Mouse (Mus musculus) liver, embryonic 12.5 days (tissue): ENCODE measurements around the gene Stx4a. TPM values are rescaled to one million over a fixed set of nuclear protein-coding genes. Genes with fewer than 3 reads are reported as not detected.

Source experiments
- ATAC-seq: fragments of 200-750 bp; cut with Nextera tagmentation; 2 replicates; pipeline ENCODE4 v1.8.0; 2017; ENCODE audit warnings: moderate number of reproducible peaks, mild to moderate bottlenecking, moderate library complexity
- H3K27ac ChIP-seq: fragments of 300-500 bp; sonication (generic); 2 replicates; pipeline ENCODE4 v1.5.1; 2016; ENCODE audit warnings: mild to moderate bottlenecking
- H3K27me3 ChIP-seq: fragments of 300-500 bp; sonication (generic); replicated peaks from 2 replicates; pipeline ENCODE4 v1.6.1; 2016; ENCODE audit warnings: mild to moderate bottlenecking, moderate library complexity
- H3K36me3 ChIP-seq: fragments of 300-500 bp; sonication (generic); 2 replicates; pipeline ENCODE4 v1.6.1; 2016; ENCODE audit warnings: mild to moderate bottlenecking, moderate library complexity
- H3K4me1 ChIP-seq: fragments of 300-500 bp; sonication (generic); 2 replicates; pipeline ENCODE4 v1.6.1; 2016
- H3K4me2 ChIP-seq: fragments of 300-500 bp; sonication (generic); 2 replicates; pipeline ENCODE4 v1.6.1; 2016; ENCODE audit warnings: mild to moderate bottlenecking, moderate library complexity
- H3K4me3 ChIP-seq: fragments of 300-500 bp; sonication (generic); 2 replicates; pipeline ENCODE4 v1.5.1; 2016; ENCODE audit warnings: mild to moderate bottlenecking, moderate library complexity
- H3K9ac ChIP-seq: fragments of 300-500 bp; sonication (generic); 2 replicates; pipeline ENCODE4 v1.6.1; 2016; ENCODE audit warnings: mild to moderate bottlenecking, moderate library complexity
- H3K9me3 ChIP-seq: fragments of 300-500 bp; sonication (generic); replicated peaks from 2 replicates; pipeline ENCODE4 v1.6.1; 2016; ENCODE audit warnings: mild to moderate bottlenecking, moderate library complexity
- WGBS: fragments of 180-500 bp; shearing (Covaris S2); methylation state at CpG from one replicate; pipeline ENCODE4 v1.1.7; 2016; ENCODE audit not compliant: insufficient replicate concordance; 5-methylcytosine and 5-hydroxymethylcytosine counted together
- polyA plus RNA-seq: library from polyadenylated mRNA; unstranded; fragments of >200 nt; fragmentation: Nextera tagmentation; extraction: Ambion mirVana; gene quantifications from 2 replicates; pipeline ENCODE4 v1.2.1, GENCODE M21; 2016

The Stx4a gene
- polyA plus RNA-seq, 1 experiment from 2014 or later, result 19.0 TPM

DNA sequence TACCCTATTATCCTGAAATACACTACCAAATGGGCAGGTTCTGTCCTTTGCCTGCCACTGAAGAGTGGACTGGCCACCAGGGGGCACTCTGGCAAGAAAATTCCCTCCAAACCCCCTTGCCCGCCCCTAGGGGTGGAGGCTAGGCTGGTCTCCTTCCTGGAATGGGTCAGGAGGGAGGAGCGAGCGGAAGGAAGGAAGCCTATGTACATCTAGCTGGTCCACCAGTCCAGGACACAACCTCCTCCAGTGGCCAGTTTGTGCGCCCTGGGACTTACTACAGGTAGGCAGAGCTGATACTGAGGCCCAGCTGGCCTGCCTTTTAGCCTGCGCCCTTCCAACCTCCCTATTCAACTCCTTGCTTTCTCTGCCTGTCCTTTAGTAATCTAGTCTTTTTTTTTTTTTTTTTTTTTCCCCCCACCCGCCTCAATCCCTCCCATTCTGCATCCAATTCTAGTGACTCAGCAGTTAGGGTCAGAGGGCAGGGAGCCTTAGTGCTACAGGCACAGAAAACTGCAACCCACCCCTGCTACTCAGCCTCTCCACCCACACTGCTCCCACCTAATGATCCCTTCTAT is 23.6 kb upstream of the Stx4a start, which contains the start of gene Hsd3b7:
Gene Hsd3b7 (plus strand): TSS at position 170 of the 575 bp plus-strand sequence.
- Histone ChIP-seq H3K36me3 (peaks cover 72% of the 10 kb centered on the region), H3K27me3 (no peaks in the 10 kb centered on the region), H3K4me1 (peaks cover 54% of the 10 kb centered on the region), H3K4me2 (peak within 1 kb of the TSS; percentile 45), H3K9ac (peak within 1 kb of the TSS; percentile 37; the same call in 1 of the 2 replicates), H3K9me3 (no peaks in the 10 kb centered on the region), H3K27ac (peak within 1 kb of the TSS; percentile 42), H3K4me3 (peak within 1 kb of the TSS; percentile 16)
- ATAC-seq, result peak; percentile 61
- 24% methylated on average over 6 of the region's 6 CpGs for WGBS

DNA sequence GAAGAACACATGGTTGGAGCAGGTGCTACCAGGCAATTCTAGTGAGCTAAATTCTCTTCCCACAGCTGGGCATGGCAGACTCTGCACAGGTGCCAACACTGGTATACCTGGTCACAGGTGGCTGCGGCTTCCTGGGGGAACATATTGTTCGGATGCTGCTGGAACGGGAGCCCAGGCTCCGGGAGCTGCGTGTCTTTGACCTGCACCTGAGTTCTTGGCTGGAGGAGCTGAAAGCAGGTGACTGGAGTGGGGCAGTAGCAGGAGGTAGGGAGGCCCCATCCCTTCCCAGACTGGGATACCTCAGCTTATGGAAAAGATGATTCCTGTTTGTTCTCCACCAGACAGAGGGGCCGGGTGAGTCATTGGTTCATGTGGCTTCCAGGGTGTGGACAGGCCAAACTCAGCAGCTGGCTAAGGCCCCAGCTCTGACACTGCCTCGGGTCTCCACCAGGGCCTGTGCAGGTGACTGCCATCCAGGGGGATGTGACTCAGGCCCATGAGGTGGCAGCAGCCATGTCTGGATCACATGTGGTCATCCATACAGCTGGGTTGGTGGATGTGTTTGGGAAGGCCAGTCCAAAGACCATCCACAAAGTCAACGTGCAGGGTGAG is 23.0 kb upstream of the Stx4a start:
- Histone ChIP-seq H3K27me3 (no peaks in the 10 kb centered on the region), H3K9ac (no peak overlapping the region), H3K4me2 (peak overlapping the region; percentile 45), H3K4me3 (peak overlapping the region; percentile 16), H3K36me3 (peaks cover 66% of the 10 kb centered on the region), H3K4me1 (peaks cover 60% of the 10 kb centered on the region), H3K9me3 (no peaks in the 10 kb centered on the region), H3K27ac (peak overlapping the region; percentile 42)
- ATAC-seq, result no peak
- 78% methylated on average over 8 of the region's 8 CpGs for WGBS

- H3K4me3 ChIP-seq, result no peak overlapping the region
- H3K4me2 ChIP-seq, result no peak overlapping the region
- H3K36me3 ChIP-seq, result peaks cover 54% of the 10 kb centered on the region
- peaks cover 72% of the 10 kb centered on the region for H3K4me1 ChIP-seq
- WGBS, result 86% methylated on average over 17 of the region's 17 CpGs
- H3K27me3 ChIP-seq, result no peaks in the 10 kb centered on the region
- no peak overlapping the region for H3K27ac ChIP-seq
- ATAC-seq, result no peak
- no peak overlapping the region for H3K9ac ChIP-seq
- no peaks in the 10 kb centered on the region for H3K9me3 ChIP-seq
Measured at GRCm38 (mm10) chr7:127802313-127802712, 21.8 kb upstream of the Stx4a start.

DNA sequence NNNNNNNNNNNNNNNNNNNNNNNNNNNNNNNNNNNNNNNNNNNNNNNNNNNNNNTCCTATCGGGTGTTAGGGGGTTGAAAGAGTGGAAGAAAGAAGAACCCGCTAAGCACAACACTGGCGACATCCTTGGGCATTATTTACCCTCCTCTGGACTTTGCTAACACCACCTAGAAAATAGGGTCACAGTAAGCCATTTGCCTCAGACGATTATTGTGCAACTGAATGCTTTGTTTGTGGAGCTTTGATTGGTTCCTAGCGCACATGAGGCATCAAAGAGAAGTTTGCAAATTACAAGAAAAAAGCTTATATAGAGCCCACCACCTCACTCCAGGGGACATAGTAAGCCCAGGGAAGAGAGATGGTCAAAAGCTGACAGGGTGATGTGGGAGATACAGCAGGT is 15.3 kb upstream of the Stx4a start:
- no peak overlapping the region for H3K9ac ChIP-seq
- no peak overlapping the region for H3K4me3 ChIP-seq
- ATAC-seq, result no peak
- H3K4me1 ChIP-seq, result peaks cover 51% of the 10 kb centered on the region
- H3K9me3 ChIP-seq, result no peaks in the 10 kb centered on the region
- 53% methylated on average over 5 of the region's 5 CpGs for WGBS
- peak overlapping the region; percentile 30; the same call in 1 of the 2 replicates for H3K27ac ChIP-seq
- H3K27me3 ChIP-seq, result no peaks in the 10 kb centered on the region
- H3K36me3 ChIP-seq, result no peaks in the 10 kb centered on the region
- no peak overlapping the region for H3K4me2 ChIP-seq

DNA sequence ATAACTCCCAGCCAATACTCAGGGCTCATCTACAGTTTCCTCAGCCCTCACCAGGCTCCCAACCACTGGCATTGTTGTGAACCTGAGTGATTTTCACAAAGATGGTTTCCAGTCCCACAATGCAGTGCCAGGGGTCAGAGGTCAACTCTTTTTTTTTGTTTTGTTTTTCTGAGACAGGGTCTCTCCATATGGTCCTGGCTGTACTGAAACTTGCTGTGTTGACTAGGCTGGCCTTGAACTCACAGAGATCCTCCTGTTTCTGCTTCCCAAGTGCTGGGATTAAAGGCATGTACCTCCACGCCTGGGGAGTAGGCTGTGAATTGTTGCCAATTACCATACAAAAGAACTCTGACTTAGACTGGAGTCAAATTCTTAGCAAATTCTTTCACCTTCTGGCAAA is 14.2 kb upstream of the Stx4a start:
- Histone ChIP-seq H3K27me3 (no peaks in the 10 kb centered on the region), H3K4me2 (no peak overlapping the region), H3K9me3 (no peaks in the 10 kb centered on the region), H3K4me1 (peaks cover 48% of the 10 kb centered on the region), H3K4me3 (no peak overlapping the region), H3K36me3 (no peaks in the 10 kb centered on the region), H3K9ac (no peak overlapping the region), H3K27ac (no peak overlapping the region)
- WGBS, result 77% methylated on average over 1 of the region's 1 CpGs
- ATAC-seq, result no peak

GRCm38 (mm10) chr7:127810650-127811049 is 13.4 kb upstream of the Stx4a start:
- Histone ChIP-seq H3K36me3 (no peaks in the 10 kb centered on the region), H3K27ac (no peak overlapping the region), H3K27me3 (no peaks in the 10 kb centered on the region), H3K4me1 (peaks cover 48% of the 10 kb centered on the region), H3K4me3 (no peak overlapping the region), H3K9ac (no peak overlapping the region), H3K4me2 (no peak overlapping the region), H3K9me3 (no peaks in the 10 kb centered on the region)
- no peak for ATAC-seq
- WGBS, result 82% methylated on average over 10 of the region's 10 CpGs

- no peaks in the 10 kb centered on the region for H3K36me3 ChIP-seq
- H3K4me1 ChIP-seq, result peaks cover 48% of the 10 kb centered on the region
- H3K9me3 ChIP-seq, result no peaks in the 10 kb centered on the region
- H3K27me3 ChIP-seq, result no peaks in the 10 kb centered on the region
- H3K27ac ChIP-seq, result no peak overlapping the region
- 77% methylated on average over 4 of the region's 4 CpGs for WGBS
- no peak overlapping the region for H3K4me2 ChIP-seq
- H3K9ac ChIP-seq, result no peak overlapping the region
- no peak overlapping the region for H3K4me3 ChIP-seq
- no peak for ATAC-seq
Measured at GRCm38 (mm10) chr7:127811240-127811639, 12.9 kb upstream of the Stx4a start.

- no peaks in the 10 kb centered on the region for H3K36me3 ChIP-seq
- ATAC-seq, result no peak
- H3K9me3 ChIP-seq, result no peaks in the 10 kb centered on the region
- H3K27ac ChIP-seq, result no peak overlapping the region
- no peak overlapping the region for H3K4me3 ChIP-seq
- H3K4me2 ChIP-seq, result no peak overlapping the region
- H3K9ac ChIP-seq, result no peak overlapping the region
- 70% methylated on average over 3 of the region's 3 CpGs for WGBS
- H3K27me3 ChIP-seq, result no peaks in the 10 kb centered on the region
- H3K4me1 ChIP-seq, result peaks cover 38% of the 10 kb centered on the region
Measured at GRCm38 (mm10) chr7:127812292-127812691, 11.8 kb upstream of the Stx4a start.

- peak; percentile 43; the same call in 1 of the 2 replicates for ATAC-seq
- Histone ChIP-seq H3K4me2 (no peak overlapping the region), H3K9me3 (no peaks in the 10 kb centered on the region), H3K36me3 (no peaks in the 10 kb centered on the region), H3K27ac (peak overlapping the region; percentile 72), H3K9ac (no peak overlapping the region), H3K27me3 (no peaks in the 10 kb centered on the region), H3K4me3 (no peak overlapping the region), H3K4me1 (peaks cover 26% of the 10 kb centered on the region)
- 59% methylated on average over 4 of the region's 4 CpGs for WGBS
Measured at GRCm38 (mm10) chr7:127813821-127814220, 10.3 kb upstream of the Stx4a start.

DNA sequence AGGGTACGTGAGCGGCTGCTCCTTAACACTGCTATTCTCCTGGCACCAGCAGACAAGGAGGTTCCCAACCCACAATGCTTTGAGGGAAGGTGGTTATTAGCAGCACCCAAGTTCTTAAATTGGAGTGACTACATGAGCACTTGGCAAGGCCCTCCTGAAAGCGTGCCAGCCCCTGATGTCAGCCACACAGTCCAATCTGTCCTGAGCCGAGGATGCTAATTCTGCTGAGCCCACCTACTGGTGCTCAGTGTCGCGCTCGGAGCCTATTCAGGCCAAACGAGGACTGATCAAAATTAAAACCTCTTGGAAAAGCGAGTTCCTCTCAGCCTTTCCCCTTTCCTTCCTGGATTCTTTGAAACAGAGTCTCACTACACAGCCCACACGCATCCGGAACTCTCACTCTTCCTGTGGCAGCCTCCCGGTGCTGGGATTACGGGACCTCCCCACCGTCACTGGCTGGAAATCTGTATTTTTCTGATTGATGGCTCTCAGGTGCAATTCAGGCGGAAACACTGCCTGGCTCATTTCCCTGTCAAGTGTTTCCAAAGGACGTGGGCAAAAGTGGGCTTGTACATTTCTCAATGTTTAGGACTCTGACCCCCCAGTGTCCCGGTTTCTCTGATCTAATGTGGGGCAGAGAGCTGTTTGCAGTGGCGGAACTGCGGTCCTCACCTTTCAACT is 9.7 kb upstream of the Stx4a start:
- H3K27ac ChIP-seq, result peak overlapping the region; percentile 72

GRCm38 (mm10) chr7:127815116-127815665 is 8.9 kb upstream of the Stx4a start:
- Histone ChIP-seq H3K4me3 (no peak overlapping the region), H3K9ac (no peak overlapping the region; the same call in 1 of the 2 replicates), H3K36me3 (no peaks in the 10 kb centered on the region), H3K27ac (peak overlapping the region; percentile 72), H3K9me3 (no peaks in the 10 kb centered on the region), H3K27me3 (no peaks in the 10 kb centered on the region), H3K4me2 (no peak overlapping the region), H3K4me1 (peaks cover 23% of the 10 kb centered on the region)
- WGBS, result 81% methylated on average over 15 of the region's 15 CpGs
- no peak for ATAC-seq

More for the DNA sequence above, 9.7 kb upstream of the Stx4a start:
- Histone ChIP-seq H3K36me3 (no peaks in the 10 kb centered on the region), H3K9ac (no peak overlapping the region), H3K27me3 (no peaks in the 10 kb centered on the region), H3K9me3 (no peaks in the 10 kb centered on the region), H3K4me2 (no peak overlapping the region), H3K4me3 (no peak overlapping the region), H3K4me1 (peaks cover 23% of the 10 kb centered on the region)
- 74% methylated on average over 19 of the region's 19 CpGs for whole genome bisulfite sequencing
- no peak for ATAC-seq
